Mouse (Mus musculus) brain, embryonic 14.5 days (tissue): ENCODE data around the gene Ttll2.
"Not testable (repeated sequence)": the region's sequence is repeated elsewhere in the genome, so short reads cannot be mapped to it uniquely, and the experiment has no call there.

ENCODE experiments used
- CTCF ChIP-seq: fragments of 200-500 bp; IDR thresholded peaks from 2 replicates; pipeline ENCODE4 v1.5.1; 2012; ENCODE audit warnings: inconsistent platforms, mild to moderate bottlenecking, moderate library complexity, borderline replicate concordance; ENCODE audit not compliant: insufficient read depth, insufficient read length; ENCODE audit errors: extremely low read depth
- POLR2A ChIP-seq: fragments of 200-500 bp; IDR thresholded peaks from 2 replicates; pipeline ENCODE4 v1.6.1; 2012; ENCODE audit warnings: mild to moderate bottlenecking, inconsistent platforms, borderline replicate concordance; ENCODE audit not compliant: poor library complexity, insufficient read depth, insufficient read length, severe bottlenecking; ENCODE audit errors: extremely low read depth

DNA sequence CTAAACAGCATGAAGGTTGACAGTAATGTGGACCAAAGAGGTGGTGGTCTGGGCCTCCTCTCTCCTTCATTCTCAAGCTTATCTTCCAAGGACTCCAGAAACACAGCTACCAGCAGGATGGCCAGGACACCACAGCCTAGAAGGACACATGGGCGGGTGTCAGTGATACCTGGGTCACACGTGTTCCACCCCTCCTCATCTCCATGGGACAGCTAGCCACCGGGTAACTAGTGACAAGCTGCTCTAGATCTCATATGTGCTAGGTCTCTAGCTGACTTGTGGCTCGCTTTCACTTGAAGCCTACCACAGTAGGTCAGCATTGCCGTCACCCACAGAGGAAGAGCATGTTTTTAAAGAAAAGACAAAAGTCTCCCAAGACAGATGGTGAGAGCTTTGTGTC is 19.4 kb upstream of the Ttll2 start, which contains the start of gene Gm49630:
- not testable (repeated sequence) for TF ChIP-seq CTCF, POLR2A
